Mouse (Mus musculus) kidney, postnatal 0 days (tissue): Measurements from ENCODE around the gene Ggn. TPM values are rescaled to one million over a fixed set of nuclear protein-coding genes. Genes with fewer than 3 reads are reported as not detected.
A peak's percentile ranks its signal among the peaks of the same experiment; 100 is the strongest.

ENCODE experiments used
- ATAC-seq: fragments of 200-750 bp; cut with Nextera tagmentation; replicated peaks from 2 replicates; pipeline ENCODE4 v1.8.0; 2017; ENCODE audit warnings: low read depth, moderate number of reproducible peaks, moderate TSS enrichment, moderate library complexity; ENCODE audit not compliant: low FRiP score
- DNase-seq: peaks from one replicate; pipeline ENCODE4 v3.0.0-alpha.2; 2016; ENCODE audit warnings: low spot score
- H3K27ac ChIP-seq: fragments of 300-500 bp; sonication (generic); 2 replicates; pipeline ENCODE4 v1.5.1; 2014; ENCODE audit warnings: mild to moderate bottlenecking
- H3K27me3 ChIP-seq: fragments of 300-500 bp; sonication (generic); 2 replicates; pipeline ENCODE4 v1.6.1; 2014; ENCODE audit warnings: low read length, mixed read lengths; ENCODE audit not compliant: insufficient read depth
- H3K36me3 ChIP-seq: fragments of 300-500 bp; sonication (generic); 2 replicates; pipeline ENCODE4 v1.6.1; 2014; ENCODE audit warnings: low read length, mixed read lengths; ENCODE audit not compliant: insufficient read depth
- H3K4me1 ChIP-seq: fragments of 300-500 bp; sonication (generic); replicated peaks from 2 replicates; pipeline ENCODE4 v1.6.1; 2014; ENCODE audit warnings: antibody characterized with exemption, low read length, mixed read lengths; ENCODE audit not compliant: insufficient read depth
- H3K4me2 ChIP-seq: fragments of 300-500 bp; sonication (generic); 2 replicates; pipeline ENCODE4 v1.6.1; 2014; ENCODE audit warnings: mild to moderate bottlenecking, low read length, moderate library complexity, mixed read lengths
- H3K4me3 ChIP-seq: fragments of 300-500 bp; sonication (generic); replicated peaks from 2 replicates; pipeline ENCODE4 v1.5.1; 2014; ENCODE audit warnings: low read depth, low read length
- H3K9ac ChIP-seq: fragments of 300-500 bp; sonication (generic); 2 replicates; pipeline ENCODE4 v1.6.1; 2014; ENCODE audit warnings: low read depth, low read length
- H3K9me3 ChIP-seq: fragments of 300-500 bp; sonication (generic); replicated peaks from 2 replicates; pipeline ENCODE4 v1.6.1; 2016; ENCODE audit warnings: low read length, inconsistent platforms, mixed read lengths
- CTCF ChIP-seq: IDR thresholded peaks from 2 replicates; pipeline ENCODE4 v1.5.1; 2016; ENCODE audit warnings: antibody characterized with exemption, low read depth, mild to moderate bottlenecking, moderate library complexity
- WGBS: fragments of 180-500 bp; shearing (Covaris S2); extraction: QIAGEN DNeasy Blood & Tissue Kit; methylation state at CpG from one replicate; pipeline ENCODE4 v1.1.7; 2014; 5-methylcytosine and 5-hydroxymethylcytosine counted together
- polyA plus RNA-seq: library from polyadenylated mRNA; unstranded; fragments of >200 nt; fragmentation: Nextera tagmentation; extraction: Ambion mirVana; gene quantifications from 2 replicates; pipeline ENCODE4 v1.2.1, GENCODE M21; 2015

Gene Ggn
- polyA plus RNA-seq: 0.70 and 0.71 TPM in 2 replicates

- H3K4me1 ChIP-seq: peaks cover 13% of the 10 kb centered on the region
These were observed at the start of gene Ggn, which contains the start of gene Spred3 for GRCm38 (mm10) chr7:29170066-29170754. Gene Ggn (plus strand): TSS chr7:29170210. Gene Spred3 (minus strand): TSS chr7:29170411.

GRCm38 (mm10) chr7:29122821-29123220 lies 47.2 kb upstream of the Ggn start:
- no peak overlapping the region for H3K4me2 ChIP-seq
- WGBS: 89% methylated on average over 9 of the region's 9 CpGs
- no peaks in the 10 kb centered on the region for H3K27me3 ChIP-seq
- DNase-seq (no peak), ATAC-seq (no peak)
- H3K4me3 ChIP-seq: no peak overlapping the region
- H3K9ac ChIP-seq: no peak overlapping the region
- TF ChIP-seq CTCF: no peak
- no peaks in the 10 kb centered on the region for H3K9me3 ChIP-seq
- H3K27ac ChIP-seq: no peak overlapping the region
- no peaks in the 10 kb centered on the region for H3K36me3 ChIP-seq
- peaks cover 3% of the 10 kb centered on the region; the same call in 1 of the 2 replicates for H3K4me1 ChIP-seq

More at GRCm38 (mm10) chr7:29170066-29170754, at the start of gene Ggn, which contains the start of gene Spred3:
- H3K27ac ChIP-seq: peak within 1 kb of the TSS; percentile 87
- no peaks in the 10 kb centered on the region for H3K9me3 ChIP-seq
- 0 out of 2 replicates have a peak, but pooled peaks cover 18% of the 10 kb centered on the region for H3K36me3 ChIP-seq
- ATAC-seq (peak; percentile 75), DNase-seq (peak; percentile 93)
- peaks cover 11% of the 10 kb centered on the region for H3K27me3 ChIP-seq
- H3K4me2 ChIP-seq: peak within 1 kb of the TSS; percentile 88
- WGBS: 1% methylated on average over 30 of the region's 30 CpGs
- H3K4me3 ChIP-seq: peak within 1 kb of the TSS; percentile 77
- TF ChIP-seq CTCF: no peak
- peak within 1 kb of the TSS; percentile 62 for H3K9ac ChIP-seq

GRCm38 (mm10) chr7:29123531-29124358 lies 46.3 kb upstream of the Ggn start:
- Histone ChIP-seq H3K27me3 (no peaks in the 10 kb centered on the region), H3K4me3 (no peak overlapping the region), H3K4me1 (peaks cover 3% of the 10 kb centered on the region; the same call in 1 of the 2 replicates), H3K4me2 (no peak overlapping the region), H3K9me3 (no peaks in the 10 kb centered on the region), H3K9ac (no peak overlapping the region), H3K36me3 (no peaks in the 10 kb centered on the region), H3K27ac (no peak overlapping the region)
- WGBS: 37% methylated on average over 5 of the region's 5 CpGs
- ATAC-seq (no peak), DNase-seq (no peak)
- TF ChIP-seq CTCF: no peak

- peaks cover 3% of the 10 kb centered on the region; the same call in 1 of the 2 replicates for H3K4me1 ChIP-seq
- peak within 1 kb of the TSS; percentile 73 for H3K4me2 ChIP-seq
- H3K27ac ChIP-seq: no peak within 1 kb of the TSS
- H3K9ac ChIP-seq: no peak within 1 kb of the TSS
- peak; percentile 68 for DNase-seq
- peak; percentile 64; the same call in 1 of the 2 replicates for ATAC-seq
- no peaks in the 10 kb centered on the region for H3K36me3 ChIP-seq
- no peaks in the 10 kb centered on the region for H3K9me3 ChIP-seq
- H3K27me3 ChIP-seq: no peaks in the 10 kb centered on the region
- no peak for TF ChIP-seq CTCF
- H3K4me3 ChIP-seq: peak within 1 kb of the TSS; percentile 15; the same call in 1 of the 2 replicates
- 0% methylated on average over 16 of the region's 16 CpGs for WGBS
These were observed 45.0 kb upstream of the Ggn start, which contains the start of gene Ryr1 for GRCm38 (mm10) chr7:29124970-29125369. Gene Ryr1 (minus strand): TSS chr7:29125179.

- TF ChIP-seq CTCF: peak; percentile 75
- Histone ChIP-seq H3K27me3 (no peaks in the 10 kb centered on the region), H3K36me3 (no peaks in the 10 kb centered on the region), H3K9ac (no peak overlapping the region), H3K9me3 (no peaks in the 10 kb centered on the region), H3K27ac (no peak overlapping the region), H3K4me2 (no peak overlapping the region), H3K4me1 (peaks cover 3% of the 10 kb centered on the region; the same call in 1 of the 2 replicates), H3K4me3 (no peak overlapping the region)
- no peak for ATAC-seq
- WGBS: 8% methylated on average over 7 of the region's 7 CpGs
- DNase-seq: peak; percentile 69
These were observed 43.7 kb upstream of the Ggn start for GRCm38 (mm10) chr7:29126173-29126915.
